8 mouse cellular contexts compared by ENCODE assay signal in genomic region chr19:29520996-29521560, GRCm38 (mm10). TPM values are rescaled to one million over a fixed set of nuclear protein-coding genes. Genes with fewer than 3 reads are reported as not detected.
DNase-seq lines count a peak whose midpoint lies in the region; ATAC-seq lines count a peak whose summit lies in the region.

No protein-coding gene starts in this region.

- H3K9me3 ChIP-seq in lung, embryonic 16.5 days (ENCODE audit: control insufficient read depth, low read length) = no peaks in the 10 kb centered on the region
- H3K9me3 ChIP-seq in embryonic facial prominence, embryonic 15.5 days (replicated peaks) = no peaks in the 10 kb centered on the region
- no peaks in the 10 kb centered on the region for H3K9me3 ChIP-seq in limb, embryonic 10.5 days (replicated peaks)

- H3K4me1 ChIP-seq in lung, embryonic 16.5 days (replicated peaks; ENCODE audit: control insufficient read depth, insufficient read depth, low read length) = peaks cover 19% of the 10 kb centered on the region
- peaks cover 9% of the 10 kb centered on the region for H3K4me1 ChIP-seq in embryonic facial prominence, embryonic 15.5 days
- H3K4me1 ChIP-seq in limb, embryonic 10.5 days = peaks cover 14% of the 10 kb centered on the region

- peak overlapping the region; percentile 59 for H3K4me2 ChIP-seq in lung, embryonic 16.5 days (ENCODE audit: low read depth, low read length)
- H3K4me2 ChIP-seq in embryonic facial prominence, embryonic 15.5 days (replicated peaks) = peak overlapping the region; percentile 53

- H3K9ac ChIP-seq in lung, embryonic 16.5 days (ENCODE audit: low read length) = peak overlapping the region; percentile 92
- H3K9ac ChIP-seq in embryonic facial prominence, embryonic 15.5 days = no peak overlapping the region

- no peaks in the 10 kb centered on the region for H3K36me3 ChIP-seq in lung, embryonic 16.5 days (ENCODE audit: control insufficient read depth, insufficient read depth, low read length)
- peaks cover 6% of the 10 kb centered on the region for H3K36me3 ChIP-seq in embryonic facial prominence, embryonic 15.5 days
- peaks cover under 1% of the 10 kb centered on the region; the same call in 1 of the 2 replicates for H3K36me3 ChIP-seq in limb, embryonic 10.5 days
- 0 out of 2 replicates have a peak, but pooled peaks cover 2% of the 10 kb centered on the region for H3K36me3 ChIP-seq in splenic B cell, adult 2 months (ENCODE audit: control insufficient read depth, insufficient read depth, low read length, poor library complexity, severe bottlenecking)

- 22% methylated on average over 10 of the region's 10 CpGs for WGBS in lung, embryonic 16.5 days
- 31% methylated on average over 10 of the region's 10 CpGs for WGBS in embryonic facial prominence, embryonic 15.5 days
- WGBS in limb, embryonic 10.5 days = 62% methylated on average over 10 of the region's 10 CpGs

- peak overlapping the region; percentile 96 for H3K4me3 ChIP-seq in lung, embryonic 16.5 days (ENCODE audit: low read length)
- H3K4me3 ChIP-seq in embryonic facial prominence, embryonic 15.5 days (replicated peaks) = peak overlapping the region; percentile 94
- H3K4me3 ChIP-seq in limb, embryonic 10.5 days = peak overlapping the region; percentile 96

- no peaks in the 10 kb centered on the region for H3K27me3 ChIP-seq in lung, embryonic 16.5 days (ENCODE audit: control insufficient read depth, insufficient read depth, low read depth, low read length)
- H3K27me3 ChIP-seq in embryonic facial prominence, embryonic 15.5 days = no peaks in the 10 kb centered on the region
- no peaks in the 10 kb centered on the region for H3K27me3 ChIP-seq in limb, embryonic 10.5 days (ENCODE audit: low read depth, poor library complexity, severe bottlenecking)
- H3K27me3 ChIP-seq in splenic B cell, adult 2 months (ENCODE audit: control insufficient read depth, insufficient read depth, low read length, poor library complexity, severe bottlenecking) = no peaks in the 10 kb centered on the region

- peak overlapping the region; percentile 97; the same call in 1 of the 2 replicates for H3K27ac ChIP-seq in lung, embryonic 16.5 days (ENCODE audit: low read length)
- H3K27ac ChIP-seq in embryonic facial prominence, embryonic 15.5 days (replicated peaks) = peak overlapping the region; percentile 96; the same call in 1 of the 2 replicates
- H3K27ac ChIP-seq in limb, embryonic 10.5 days = peak overlapping the region; percentile 98

- no peak for ATAC-seq in lung, embryonic 16.5 days (ENCODE audit: low read depth)
- ATAC-seq in embryonic facial prominence, embryonic 15.5 days (ENCODE audit: insufficient number of reproducible peaks, low FRiP score, low TSS enrichment, low read depth) = no peak

- DNase-seq in lung, adult 18-20 months = no peak
- DNase-seq in limb, embryonic 10.5 days (ENCODE audit: low spot score) = no peak
- DNase-seq in splenic B cell, adult 2 months (ENCODE audit: low read depth, low spot score) = peak; percentile 33
- DNase-seq in adrenal gland, postnatal 14 days = no peak
- no peak for DNase-seq in left cerebral cortex, adult 9 months (ENCODE audit: low spot score in 2 of 2)
- no peak for DNase-seq in c-Kit-positive CD71-positive TER-119-positive erythroid progenitor cells, embryonic 14.5 days (ENCODE audit: low spot score)

RNA-seq across cellular contexts. Expression of gene Ric1, which starts 1.0 kb away (rescaled TPM):
- polyA plus RNA-seq in lung, embryonic 16.5 days (2015; fragmentation: Nextera tagmentation; extraction: Ambion mirVana) = 12.3 and 13.5 TPM in 2 replicates
- 20.1 and 20.3 TPM in 2 replicates for polyA plus RNA-seq in embryonic facial prominence, embryonic 15.5 days (2015; fragmentation: Nextera tagmentation; extraction: Ambion mirVana)
- 15.5 and 19.5 TPM in 2 replicates for polyA plus RNA-seq in limb, embryonic 10.5 days (2016; fragmentation: Nextera tagmentation; extraction: Ambion mirVana)
- total RNA-seq in adrenal gland, postnatal 14 days (2021) = 52.1 and 53.6 TPM in 2 replicates
